Mouse (Mus musculus) olfactory bulb, adult 2 months (tissue): ENCODE results near the gene Galr3.

Experiments
- CTCF ChIP-seq: fragments of 200-500 bp; IDR thresholded peaks from 2 replicates; pipeline ENCODE4 v1.5.1; 2012; ENCODE audit warnings: low read depth, mild to moderate bottlenecking, low read length, moderate library complexity; ENCODE audit not compliant: insufficient read depth
- POLR2A ChIP-seq: fragments of 200-500 bp; IDR thresholded peaks from 2 replicates; pipeline ENCODE4 v1.6.1; 2012; ENCODE audit warnings: mild to moderate bottlenecking, low read depth, low read length, moderate library complexity; ENCODE audit not compliant: insufficient read depth

- TF ChIP-seq CTCF (no peak), POLR2A (no peak)
Measured at GRCm38 (mm10) chr15:79050964-79051363, 9.3 kb downstream of the Galr3 start.
